Mouse (Mus musculus): Measurements from ENCODE around the gene Ryr1. TPM values are rescaled to one million over a fixed set of nuclear protein-coding genes. Genes with fewer than 3 reads are reported as not detected.
A peak's percentile ranks its signal among the peaks of the same experiment; 100 is the strongest.
"Not testable (repeated sequence)": the region's sequence is repeated elsewhere in the genome, so short reads cannot be mapped to it uniquely, and the experiment has no call there.

The Ryr1 gene
- polyA plus RNA-seq, 1 experiment from 2014 or later = 0.24 TPM

DNA sequence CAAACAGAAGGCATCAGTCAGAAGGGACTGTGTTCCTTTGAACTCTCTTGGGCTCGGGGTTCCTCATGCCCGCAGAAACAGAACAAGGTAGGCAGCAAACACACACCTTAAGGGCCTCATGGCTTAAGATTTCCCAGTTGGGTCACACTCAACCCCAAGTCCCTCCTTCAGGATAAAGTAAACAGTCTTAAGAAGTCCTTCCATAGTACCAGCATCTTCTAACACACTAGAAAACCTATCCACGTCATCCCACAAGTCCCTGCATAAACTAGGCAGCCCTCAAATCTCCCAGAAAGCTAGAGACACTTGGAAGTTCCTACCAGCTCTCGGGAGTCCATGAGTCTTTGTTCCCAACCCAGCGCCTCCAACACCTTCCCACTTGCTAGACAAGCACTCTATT, 37.3 kb upstream of the Ryr1 start:
- WGBS = 41% methylated on average over 5 of the region's 5 CpGs

DNA sequence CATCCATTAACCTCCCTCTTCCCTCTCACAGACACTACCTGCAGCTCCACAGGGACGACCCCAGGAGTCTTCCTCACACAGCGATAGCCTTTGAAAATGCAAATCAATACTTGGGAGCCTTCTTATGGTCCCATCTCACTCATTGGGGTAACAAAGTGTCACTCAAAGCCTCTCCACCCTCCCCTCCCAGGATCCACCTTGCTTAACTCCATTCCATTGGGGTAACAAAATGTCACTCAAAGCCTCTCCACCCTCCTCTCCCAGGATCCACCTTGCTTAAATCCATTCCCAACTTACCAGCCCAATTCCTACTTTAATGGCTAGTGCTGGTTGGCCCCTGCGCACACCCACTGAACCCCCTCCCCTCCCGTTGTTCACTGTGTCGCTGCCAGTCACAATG, 33.3 kb upstream of the Ryr1 start:
- H3K27me3 ChIP-seq = peaks cover 26% of the 10 kb centered on the region
- 4% methylated on average over 5 of the region's 5 CpGs for WGBS
- H3K9ac ChIP-seq = no peak overlapping the region
- no peak for ATAC-seq (ENCODE audit: borderline replicate concordance, extremely low read depth, low FRiP score, low TSS enrichment)
- no peaks in the 10 kb centered on the region; the same call in 1 of the 2 replicates for H3K9me3 ChIP-seq
- no peaks in the 10 kb centered on the region for H3K36me3 ChIP-seq
- H3K4me2 ChIP-seq = no peak overlapping the region
- H3K27ac ChIP-seq = no peak overlapping the region
- H3K4me3 ChIP-seq = no peak overlapping the region
- H3K4me1 ChIP-seq = peaks cover 27% of the 10 kb centered on the region

More for the DNA sequence above, 37.3 kb upstream of the Ryr1 start:
- no peak overlapping the region for H3K4me3 ChIP-seq
- ATAC-seq (ENCODE audit: borderline replicate concordance, extremely low read depth, low FRiP score, low TSS enrichment) = no peak
- peak overlapping the region; percentile 11; the same call in 1 of the 2 replicates for H3K27ac ChIP-seq
- H3K4me1 ChIP-seq = peaks cover 17% of the 10 kb centered on the region
- H3K9ac ChIP-seq = no peak overlapping the region
- no peaks in the 10 kb centered on the region for H3K9me3 ChIP-seq
- peak overlapping the region; percentile 6; the same call in 1 of the 2 replicates for H3K4me2 ChIP-seq
- peaks cover 30% of the 10 kb centered on the region for H3K27me3 ChIP-seq
- no peaks in the 10 kb centered on the region for H3K36me3 ChIP-seq

DNA sequence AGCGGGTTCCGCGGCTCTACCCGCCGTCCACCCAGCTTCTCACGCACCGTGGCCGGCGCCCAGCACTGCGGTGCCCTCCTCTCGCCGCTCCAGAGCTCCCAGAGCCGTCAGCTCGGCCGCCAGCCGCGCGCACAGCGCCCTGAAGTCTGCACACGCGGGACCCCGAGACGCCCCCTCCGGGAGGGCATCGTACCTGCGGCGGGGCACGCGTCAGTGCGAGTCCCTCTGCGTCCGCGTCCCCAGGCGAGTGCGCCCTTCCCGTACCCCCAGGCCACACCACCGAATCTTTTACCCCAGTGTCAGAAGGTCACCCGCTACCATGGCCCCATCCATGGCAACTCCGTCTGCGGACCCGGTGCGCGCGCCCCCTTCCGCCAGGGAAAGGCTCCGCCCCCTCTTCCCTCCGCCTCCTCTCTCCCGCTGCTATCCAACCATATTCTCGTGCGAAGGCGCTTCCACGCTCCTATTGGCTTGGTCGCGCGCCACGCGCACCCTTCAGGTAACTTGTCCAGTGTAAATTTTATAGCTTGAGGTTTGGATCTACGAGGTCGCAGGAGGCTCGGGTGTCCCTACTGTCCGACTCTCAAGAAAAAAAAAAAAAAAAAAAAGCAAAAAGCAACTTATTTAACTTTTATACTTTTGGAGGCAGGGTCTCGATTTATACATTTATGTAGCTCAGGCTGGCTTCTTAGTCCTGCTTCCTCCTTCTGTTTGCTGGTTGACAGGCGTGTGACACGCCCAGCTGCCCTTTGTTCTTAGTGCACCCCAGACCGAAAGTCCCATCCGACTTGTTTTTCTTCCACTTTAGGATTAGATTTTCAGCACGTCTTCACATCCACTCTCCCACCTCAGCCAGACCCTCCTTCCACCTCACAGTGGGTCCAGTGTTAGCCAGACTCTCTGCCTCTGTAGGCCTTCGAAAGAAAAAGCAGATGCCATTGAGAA, 31.1 kb upstream of the Ryr1 start, which contains the start of gene Fam98c:
Gene Fam98c (minus strand): TSS at position 397 of the 945 bp plus-strand sequence.
- Histone ChIP-seq H3K4me1 (peaks cover 10% of the 10 kb centered on the region), H3K4me2 (peak within 1 kb of the TSS; percentile 99), H3K9me3 (no peaks in the 10 kb centered on the region; the same call in 1 of the 2 replicates), H3K27me3 (peaks cover 26% of the 10 kb centered on the region), H3K9ac (peak within 1 kb of the TSS; percentile 85), H3K4me3 (peak within 1 kb of the TSS; percentile 92), H3K27ac (peak within 1 kb of the TSS; percentile 91), H3K36me3 (no peaks in the 10 kb centered on the region)
- WGBS = 4% methylated on average over 67 of the region's 68 CpGs
- ATAC-seq (ENCODE audit: borderline replicate concordance, extremely low read depth, low FRiP score, low TSS enrichment) = peak; percentile 85

DNA sequence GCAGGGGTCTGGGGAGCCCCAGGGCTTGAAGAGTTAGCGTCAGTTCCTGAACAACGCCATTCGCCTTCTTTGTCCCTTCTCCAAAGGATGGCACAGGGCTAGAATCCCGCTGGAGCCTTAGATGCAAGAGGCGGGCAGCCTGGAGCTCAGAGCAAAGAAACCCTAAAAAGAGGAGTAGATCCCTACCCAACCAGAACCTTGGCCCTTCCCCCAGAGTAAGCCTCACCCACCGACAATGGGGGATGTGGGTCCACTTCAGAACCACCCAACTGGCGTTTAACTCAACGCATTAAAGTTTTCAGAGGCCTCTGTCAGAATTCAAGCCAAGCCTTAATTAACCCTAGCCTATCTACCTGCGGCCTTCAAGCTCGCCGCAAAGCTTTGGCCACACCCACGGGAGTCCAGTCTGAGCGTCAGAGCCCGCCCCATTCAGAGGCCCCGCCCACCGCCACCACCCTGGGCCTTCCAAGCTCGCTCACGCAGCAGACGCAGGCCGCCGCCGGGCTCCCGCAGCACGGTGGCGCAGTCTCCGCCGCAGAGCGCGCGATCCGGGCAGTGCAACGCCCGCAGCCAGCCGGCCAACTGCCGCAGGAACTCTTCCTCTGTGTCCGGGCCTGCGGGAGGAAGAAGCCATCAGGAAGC, 30.3 kb upstream of the Ryr1 start:
- 7% methylated on average over 37 of the region's 37 CpGs for WGBS

DNA sequence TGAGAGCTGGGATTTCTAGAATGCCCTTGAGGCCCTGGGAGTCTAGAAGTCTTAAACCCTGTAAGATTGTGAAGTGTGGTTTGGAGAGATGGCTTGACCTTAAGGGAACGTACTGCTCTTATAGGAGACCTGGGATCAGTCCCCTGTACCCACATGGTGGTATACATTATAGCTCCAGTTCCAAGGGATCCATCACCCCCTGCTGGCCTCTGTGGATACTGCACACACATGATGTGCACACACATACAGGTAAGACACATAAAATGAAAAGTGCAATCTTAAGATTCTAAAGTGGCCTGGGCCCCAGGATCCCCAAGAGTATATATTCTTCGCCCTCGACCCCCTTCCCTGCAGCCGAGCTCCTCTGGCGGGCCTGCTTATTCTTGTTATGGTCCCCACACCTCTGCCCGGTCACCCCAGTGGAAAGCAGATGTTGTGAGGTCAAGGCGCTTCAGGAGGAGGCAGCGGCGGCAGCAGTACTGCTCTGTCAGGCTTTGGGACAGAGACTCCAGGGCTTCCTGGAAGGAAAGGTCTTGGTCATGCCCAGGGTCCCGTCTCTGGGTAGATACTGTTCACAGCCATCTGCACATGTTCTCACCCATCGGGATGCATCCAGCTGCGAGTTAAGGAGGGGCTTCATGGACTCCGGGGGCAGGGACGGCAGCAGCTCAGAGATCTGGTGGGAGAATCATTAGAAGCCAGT, 29.2 kb upstream of the Ryr1 start:
- Histone ChIP-seq H3K4me1 (peaks cover 10% of the 10 kb centered on the region), H3K36me3 (no peaks in the 10 kb centered on the region), H3K27me3 (peaks cover 17% of the 10 kb centered on the region), H3K4me2 (no peak overlapping the region), H3K9me3 (no peaks in the 10 kb centered on the region; the same call in 1 of the 2 replicates), H3K27ac (no peak overlapping the region), H3K4me3 (no peak overlapping the region), H3K9ac (no peak overlapping the region)
- ATAC-seq (ENCODE audit: borderline replicate concordance, extremely low read depth, low FRiP score, low TSS enrichment) = no peak
- 94% methylated on average over 14 of the region's 14 CpGs for WGBS

More for the DNA sequence above, 30.3 kb upstream of the Ryr1 start:
- Histone ChIP-seq H3K27me3 (peaks cover 26% of the 10 kb centered on the region), H3K27ac (peak overlapping the region; percentile 91), H3K9ac (peak overlapping the region; percentile 85), H3K9me3 (no peaks in the 10 kb centered on the region; the same call in 1 of the 2 replicates), H3K4me1 (peaks cover 10% of the 10 kb centered on the region), H3K4me3 (peak overlapping the region; percentile 92), H3K36me3 (no peaks in the 10 kb centered on the region), H3K4me2 (peak overlapping the region; percentile 99)
- ATAC-seq (ENCODE audit: borderline replicate concordance, extremely low read depth, low FRiP score, low TSS enrichment) = peak; percentile 90

DNA sequence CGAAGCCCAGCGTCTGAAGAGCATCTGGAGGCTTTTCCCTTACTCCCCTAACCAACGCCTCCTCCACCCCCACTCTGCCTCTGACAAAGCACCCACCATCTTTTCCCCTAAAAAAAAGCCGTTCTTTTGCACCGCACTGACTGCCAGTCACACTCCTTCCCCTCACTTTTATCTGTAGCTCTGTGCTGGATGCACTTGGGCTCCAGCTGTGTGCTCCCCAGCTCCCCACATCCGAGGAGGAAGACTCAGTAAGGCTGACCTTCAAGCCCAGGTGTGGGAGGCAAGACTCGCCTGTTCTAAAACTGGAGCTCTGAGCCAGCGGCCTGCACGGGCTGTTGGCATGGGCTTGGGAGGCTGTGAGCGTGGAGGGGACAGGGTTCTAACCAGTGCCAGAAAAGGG, 26.5 kb upstream of the Ryr1 start:
- no peaks in the 10 kb centered on the region; the same call in 1 of the 2 replicates for H3K9me3 ChIP-seq
- no peak overlapping the region for H3K4me3 ChIP-seq
- no peaks in the 10 kb centered on the region for H3K36me3 ChIP-seq
- no peak overlapping the region for H3K9ac ChIP-seq
- H3K27me3 ChIP-seq = no peaks in the 10 kb centered on the region
- H3K27ac ChIP-seq = no peak overlapping the region
- H3K4me1 ChIP-seq = peaks cover 8% of the 10 kb centered on the region
- WGBS = 64% methylated on average over 10 of the region's 10 CpGs
- ATAC-seq (ENCODE audit: borderline replicate concordance, extremely low read depth, low FRiP score, low TSS enrichment) = no peak
- H3K4me2 ChIP-seq = no peak overlapping the region

DNA sequence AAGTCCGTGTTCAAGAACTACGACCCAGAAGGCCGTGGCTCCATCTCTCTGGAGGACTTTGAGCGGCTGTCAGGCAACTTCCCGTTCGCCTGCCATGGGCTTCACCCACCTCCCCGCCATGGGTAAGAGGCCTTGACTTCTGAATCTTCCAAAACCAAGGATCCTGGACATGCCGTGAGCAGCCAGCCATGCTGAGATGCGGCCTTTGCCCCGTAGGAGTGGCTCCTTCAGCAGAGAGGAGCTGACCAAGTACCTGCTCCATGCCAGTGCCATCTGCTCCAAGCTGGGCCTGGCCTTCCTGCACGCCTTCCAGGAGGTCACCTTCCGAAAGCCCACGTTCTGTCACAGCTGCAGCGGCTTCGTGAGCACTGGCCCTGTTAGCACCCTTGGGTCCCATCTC, 23.8 kb upstream of the Ryr1 start:
- H3K9me3 ChIP-seq = no peaks in the 10 kb centered on the region
- WGBS = 87% methylated on average over 15 of the region's 15 CpGs
- no peak for ATAC-seq (ENCODE audit: borderline replicate concordance, extremely low read depth, low FRiP score, low TSS enrichment)
- H3K9ac ChIP-seq = no peak overlapping the region
- no peaks in the 10 kb centered on the region for H3K36me3 ChIP-seq
- no peak overlapping the region for H3K4me3 ChIP-seq
- H3K4me2 ChIP-seq = no peak overlapping the region
- no peaks in the 10 kb centered on the region for H3K4me1 ChIP-seq
- H3K27ac ChIP-seq = no peak overlapping the region
- no peaks in the 10 kb centered on the region for H3K27me3 ChIP-seq

DNA sequence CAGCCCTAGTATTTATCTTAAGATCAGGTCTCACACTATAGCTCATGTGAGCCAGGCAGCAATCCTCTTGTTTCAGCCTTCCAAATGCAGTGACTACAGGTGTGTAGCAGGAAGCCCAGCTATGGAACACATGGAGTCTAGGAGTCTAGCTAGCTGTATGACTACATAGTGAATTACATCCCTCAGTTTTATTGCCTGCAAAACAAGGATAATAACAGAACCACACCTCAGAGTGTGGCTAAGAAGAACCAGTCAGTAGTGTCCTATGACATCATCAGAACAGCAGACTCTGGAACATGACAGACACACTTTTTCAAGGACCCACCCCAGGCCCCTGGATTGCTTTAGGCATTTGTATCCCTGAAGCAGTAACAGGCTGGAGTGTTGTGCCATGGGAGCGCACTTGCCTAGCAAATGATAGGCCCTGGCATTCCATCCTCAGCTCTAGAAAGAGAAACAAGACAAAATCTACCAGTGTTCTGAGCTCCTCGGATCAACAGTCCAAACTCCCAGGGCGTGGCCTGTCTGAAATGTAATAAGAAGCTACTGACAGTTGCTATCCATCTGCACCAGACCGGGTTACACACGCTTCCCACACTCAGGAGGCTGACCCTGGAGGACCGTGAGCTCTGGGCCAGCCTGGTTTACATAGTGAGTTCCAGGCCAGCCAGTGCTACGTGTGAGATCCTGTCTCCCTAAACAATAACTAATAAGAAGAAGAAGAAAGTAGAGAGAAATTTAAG, 21.8 kb upstream of the Ryr1 start:
- Histone ChIP-seq H3K27ac (no peak overlapping the region), H3K4me2 (no peak overlapping the region), H3K36me3 (no peaks in the 10 kb centered on the region), H3K27me3 (no peaks in the 10 kb centered on the region), H3K9ac (no peak overlapping the region), H3K4me1 (no peaks in the 10 kb centered on the region), H3K9me3 (no peaks in the 10 kb centered on the region), H3K4me3 (no peak overlapping the region)
- no peak for ATAC-seq (ENCODE audit: borderline replicate concordance, extremely low read depth, low FRiP score, low TSS enrichment)
- WGBS = 68% methylated on average over 7 of the region's 7 CpGs

DNA sequence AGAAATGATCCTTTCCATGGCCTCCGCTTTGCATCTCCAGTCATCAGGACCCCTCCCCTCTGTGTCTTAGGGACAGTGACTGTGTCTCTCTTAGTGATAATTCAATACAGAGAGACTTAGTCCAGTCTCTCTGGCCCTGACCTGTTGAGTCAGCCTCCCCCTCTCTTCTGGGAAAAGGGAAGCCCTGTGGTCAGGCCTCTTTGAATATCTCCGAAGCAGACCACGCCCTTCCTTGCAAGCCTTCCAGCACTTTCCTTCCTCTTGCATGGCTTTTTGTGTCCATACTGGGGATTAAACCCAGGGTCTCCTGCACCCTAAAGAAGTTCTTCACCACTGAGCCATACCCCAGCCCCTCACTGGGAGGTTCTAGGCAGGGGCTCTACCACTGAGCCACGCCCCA, 19.0 kb upstream of the Ryr1 start:
- Histone ChIP-seq H3K36me3 (no peaks in the 10 kb centered on the region), H3K27me3 (no peaks in the 10 kb centered on the region), H3K4me1 (no peaks in the 10 kb centered on the region), H3K9ac (no peak overlapping the region), H3K4me2 (no peak overlapping the region), H3K27ac (no peak overlapping the region), H3K9me3 (no peaks in the 10 kb centered on the region), H3K4me3 (no peak overlapping the region)
- no peak for ATAC-seq (ENCODE audit: borderline replicate concordance, extremely low read depth, low FRiP score, low TSS enrichment)
- 87% methylated on average over 4 of the region's 4 CpGs for WGBS

DNA sequence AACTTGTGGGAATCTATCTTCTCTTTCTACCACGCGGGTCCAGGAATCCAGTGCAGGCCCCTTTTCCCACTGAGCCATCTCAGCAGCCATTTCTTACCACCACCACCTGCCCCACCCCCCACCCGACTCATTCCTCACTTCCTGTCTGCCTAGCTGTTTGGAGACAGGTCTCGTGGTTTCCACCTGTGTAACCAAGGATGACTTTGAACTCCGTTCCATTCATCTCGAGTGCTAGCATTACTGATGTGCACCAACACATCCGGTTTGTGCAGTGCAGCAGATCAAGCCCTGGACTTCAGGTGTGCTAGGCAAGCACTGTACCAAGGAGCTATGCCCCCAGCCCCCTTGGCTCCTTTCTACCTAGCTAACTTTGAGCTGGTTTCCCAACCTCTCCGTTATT, 16.4 kb upstream of the Ryr1 start:
- WGBS = 58% methylated on average over 8 of the region's 8 CpGs
- H3K9me3 ChIP-seq = no peaks in the 10 kb centered on the region
- H3K9ac ChIP-seq = no peak overlapping the region
- H3K4me1 ChIP-seq = no peaks in the 10 kb centered on the region
- no peak overlapping the region for H3K4me2 ChIP-seq
- H3K4me3 ChIP-seq = no peak overlapping the region
- H3K36me3 ChIP-seq = no peaks in the 10 kb centered on the region
- H3K27me3 ChIP-seq = no peaks in the 10 kb centered on the region
- no peak overlapping the region for H3K27ac ChIP-seq
- no peak for ATAC-seq (ENCODE audit: borderline replicate concordance, extremely low read depth, low FRiP score, low TSS enrichment)

DNA sequence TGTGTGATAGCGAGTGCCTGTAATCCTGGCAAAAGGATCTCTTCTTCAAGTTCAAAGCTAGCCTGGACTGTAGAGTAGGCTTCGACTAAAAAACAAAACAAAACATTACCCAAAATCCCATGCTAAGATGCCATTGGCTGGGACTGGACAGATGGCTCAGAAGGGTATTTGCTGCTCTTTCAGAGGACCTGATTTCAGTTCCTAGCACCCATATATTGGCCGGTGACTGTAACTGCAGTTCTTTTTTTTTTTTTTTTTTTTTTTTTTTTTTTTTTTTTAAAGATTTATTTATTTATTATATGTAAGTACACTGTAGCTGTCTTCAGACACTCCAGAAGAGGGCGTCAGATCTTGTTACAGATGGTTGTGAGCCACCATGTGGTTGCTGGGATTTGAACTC, 14.3 kb upstream of the Ryr1 start:
- H3K9me3 ChIP-seq; H3K27ac ChIP-seq; ATAC-seq (ENCODE audit: borderline replicate concordance, extremely low read depth, low FRiP score, low TSS enrichment); H3K4me1 ChIP-seq; H3K27me3 ChIP-seq; H3K36me3 ChIP-seq; H3K9ac ChIP-seq; H3K4me3 ChIP-seq; H3K4me2 ChIP-seq: not testable (repeated sequence)
- WGBS = 86% methylated on average over 3 of the region's 4 CpGs
